Mouse (Mus musculus) kidney, adult 2 months (tissue): ENCODE measurements at regions not wholly inside any gene's neighbourhood (a gene's known extent, or its start where the extent isn't known, plus 50 kb on each side); places are given as distances from the start of the nearest gene placed in this dataset.

Source experiments
- DNase-seq: peaks from one replicate; pipeline ENCODE4 v3.0.0; 2021
- H3K27ac ChIP-seq: fragments of 200-500 bp; 2 replicates; pipeline ENCODE4 v1.5.1; 2012; ENCODE audit warnings: low read depth, low read length, control low read depth, inconsistent platforms; ENCODE audit not compliant: insufficient read depth
- H3K27me3 ChIP-seq: fragments of 200-500 bp; replicated peaks from 2 replicates; pipeline ENCODE4 v1.6.1; 2012; ENCODE audit warnings: mild to moderate bottlenecking, moderate library complexity, low read length, inconsistent platforms; ENCODE audit not compliant: control insufficient read depth, insufficient read depth
- H3K36me3 ChIP-seq: fragments of 200-500 bp; 2 replicates; pipeline ENCODE4 v1.6.1; 2012; ENCODE audit warnings: mild to moderate bottlenecking, moderate library complexity, low read length, inconsistent platforms; ENCODE audit not compliant: control insufficient read depth, insufficient read depth
- H3K4me1 ChIP-seq: fragments of 200-500 bp; 2 replicates; pipeline ENCODE4 v1.6.1; 2011; ENCODE audit warnings: low read length; ENCODE audit not compliant: control insufficient read depth, insufficient read depth
- H3K4me3 ChIP-seq: fragments of 200-500 bp; 2 replicates; pipeline ENCODE4 v1.5.1; 2011; ENCODE audit warnings: mild to moderate bottlenecking, low read depth, low read length, control low read depth; ENCODE audit not compliant: insufficient read depth
- CTCF ChIP-seq: fragments of 200-500 bp; conservative IDR thresholded peaks from 2 replicates; pipeline ENCODE4 v1.5.1; 2011; ENCODE audit warnings: low read depth, mild to moderate bottlenecking, control low read depth, low read length, moderate library complexity, mixed read lengths; ENCODE audit not compliant: insufficient read depth, insufficient read length
- POLR2A ChIP-seq: fragments of 200-500 bp; IDR thresholded peaks from one replicate; pipeline ENCODE4 v1.6.1; 2011; ENCODE audit warnings: low read depth, low read length, control low read depth
- WGBS: fragments of 180-500 bp; shearing (Covaris S2); methylation state at CpG from one replicate; pipeline ENCODE4 v1.1.7; 2018; 5-methylcytosine and 5-hydroxymethylcytosine counted together

- Histone ChIP-seq H3K36me3 (no peaks in the 10 kb centered on the region), H3K4me1 (no peaks in the 10 kb centered on the region), H3K27ac (no peak overlapping the region), H3K27me3 (no peaks in the 10 kb centered on the region; the same call in none of the 2 replicates), H3K4me3 (no peak overlapping the region)
- peak; percentile 79 for DNase-seq
- TF ChIP-seq CTCF (peak; percentile 74), POLR2A (no peak)
- 18% methylated on average over 20 of the region's 20 CpGs for WGBS
Measured at GRCm38 (mm10) chr1:121180273-121181030, 151.9 kb downstream of the Insig2 start.

GRCm38 (mm10) chr1:121188895-121189294, 143.5 kb downstream of the Insig2 start:
- WGBS = 47% methylated on average over 2 of the region's 2 CpGs
- Histone ChIP-seq H3K4me3 (no peak overlapping the region), H3K27ac (no peak overlapping the region), H3K27me3 (no peaks in the 10 kb centered on the region), H3K4me1 (no peaks in the 10 kb centered on the region), H3K36me3 (no peaks in the 10 kb centered on the region)
- TF ChIP-seq CTCF (no peak), POLR2A (no peak)
- DNase-seq = no peak

GRCm38 (mm10) chr1:121194800-121195199, 137.6 kb downstream of the Insig2 start:
- 88% methylated on average over 4 of the region's 4 CpGs for WGBS

DNA sequence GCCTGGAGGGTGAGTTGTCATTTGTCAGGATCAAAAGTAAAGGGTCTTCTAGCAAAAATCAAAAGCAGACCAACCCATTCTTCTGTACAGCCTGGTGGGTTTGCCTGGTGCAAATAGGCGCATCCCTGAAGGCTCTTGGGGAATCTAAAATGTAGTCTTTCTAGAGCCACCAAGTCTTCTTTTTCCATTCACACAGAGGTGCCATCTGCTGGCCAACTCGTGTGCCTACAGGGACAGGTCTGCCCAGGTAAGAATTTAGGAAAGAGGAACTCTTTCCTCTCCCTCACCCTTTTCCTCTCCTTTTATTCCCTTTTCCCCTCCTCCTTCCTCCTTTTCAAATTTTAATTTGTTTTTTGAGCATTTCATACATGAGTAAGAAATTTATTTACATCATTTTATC, 116.5 kb downstream of the Insig2 start:
- H3K27ac ChIP-seq = no peak overlapping the region

More at GRCm38 (mm10) chr1:121194800-121195199, 137.6 kb downstream of the Insig2 start:
- Histone ChIP-seq H3K27me3 (no peaks in the 10 kb centered on the region), H3K27ac (no peak overlapping the region), H3K4me1 (no peaks in the 10 kb centered on the region), H3K4me3 (no peak overlapping the region), H3K36me3 (no peaks in the 10 kb centered on the region)
- DNase-seq = no peak
- TF ChIP-seq CTCF (no peak), POLR2A (no peak)

GRCm38 (mm10) chr1:121224250-121224649, 108.1 kb downstream of the Insig2 start:
- H3K27me3 ChIP-seq = no peaks in the 10 kb centered on the region
- no peaks in the 10 kb centered on the region for H3K36me3 ChIP-seq
- no peak overlapping the region for H3K27ac ChIP-seq
- no peak overlapping the region for H3K4me3 ChIP-seq
- WGBS = 41% methylated on average over 11 of the region's 11 CpGs
- no peaks in the 10 kb centered on the region for H3K4me1 ChIP-seq
- TF ChIP-seq POLR2A = no peak
- no peak for TF ChIP-seq CTCF
- no peak for DNase-seq

More for the DNA sequence above, 116.5 kb downstream of the Insig2 start:
- H3K36me3 ChIP-seq = no peaks in the 10 kb centered on the region
- H3K4me3 ChIP-seq = no peak overlapping the region
- H3K27me3 ChIP-seq = no peaks in the 10 kb centered on the region
- WGBS = 17% methylated on average over 2 of the region's 2 CpGs
- no peaks in the 10 kb centered on the region for H3K4me1 ChIP-seq
- TF ChIP-seq POLR2A (no peak), CTCF (peak; percentile 66)
- DNase-seq = peak; percentile 12

- Histone ChIP-seq H3K4me3 (no peak overlapping the region), H3K27me3 (no peaks in the 10 kb centered on the region), H3K4me1 (no peaks in the 10 kb centered on the region), H3K27ac (no peak overlapping the region), H3K36me3 (no peaks in the 10 kb centered on the region)
- no peak for DNase-seq
- 40% methylated on average over 15 of the region's 15 CpGs for WGBS
- TF ChIP-seq CTCF (no peak), POLR2A (no peak)
Measured at GRCm38 (mm10) chr1:121226466-121227232, 105.7 kb downstream of the Insig2 start.

DNA sequence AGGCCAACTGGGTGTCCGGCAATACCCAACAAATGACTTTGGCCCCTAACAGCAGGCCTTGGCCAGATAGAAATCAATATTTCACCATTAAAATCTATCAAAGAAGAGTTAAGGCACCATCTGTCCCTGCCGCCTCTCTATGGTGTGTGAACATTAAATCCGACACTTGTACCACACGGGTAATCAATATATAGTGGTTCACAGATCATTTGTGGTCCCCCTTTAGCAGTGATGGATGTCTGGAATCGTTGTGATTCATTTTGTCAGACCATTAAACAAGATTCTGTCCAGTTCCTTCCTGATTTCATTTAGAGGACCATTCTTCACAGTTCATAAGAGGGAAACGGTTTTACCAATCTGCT, 105.2 kb downstream of the Insig2 start:
- WGBS = 56% methylated on average over 6 of the region's 6 CpGs
- DNase-seq = no peak
- H3K36me3 ChIP-seq = no peaks in the 10 kb centered on the region
- no peaks in the 10 kb centered on the region for H3K27me3 ChIP-seq
- no peaks in the 10 kb centered on the region for H3K4me1 ChIP-seq
- H3K27ac ChIP-seq = no peak overlapping the region
- no peak for TF ChIP-seq CTCF
- H3K4me3 ChIP-seq = no peak overlapping the region
